Mouse (Mus musculus) liver, embryonic 14.5 days (tissue): Measurements from ENCODE around the gene Ptgfrn.

Experiments used
- CTCF ChIP-seq: IDR thresholded peaks from 2 replicates; pipeline ENCODE4 v1.5.1; 2016; ENCODE audit warnings: antibody characterized with exemption, low read depth, control low read depth
- EP300 ChIP-seq: IDR thresholded peaks from 2 replicates; pipeline ENCODE4 v1.6.1; 2016; ENCODE audit warnings: antibody characterized with exemption, low read depth

- no peak for TF ChIP-seq CTCF
- TF ChIP-seq EP300, result no peak
Observed at GRCm38 (mm10) chr3:101108848-101109247, 1.2 kb downstream of the Ptgfrn start.
